Mouse (Mus musculus): Measurements from ENCODE around the gene Myzap.
"Not testable (repeated sequence)": the region's sequence is repeated elsewhere in the genome, so short reads cannot be mapped to it uniquely, and the experiment has no call there.

Gene Myzap

DNA sequence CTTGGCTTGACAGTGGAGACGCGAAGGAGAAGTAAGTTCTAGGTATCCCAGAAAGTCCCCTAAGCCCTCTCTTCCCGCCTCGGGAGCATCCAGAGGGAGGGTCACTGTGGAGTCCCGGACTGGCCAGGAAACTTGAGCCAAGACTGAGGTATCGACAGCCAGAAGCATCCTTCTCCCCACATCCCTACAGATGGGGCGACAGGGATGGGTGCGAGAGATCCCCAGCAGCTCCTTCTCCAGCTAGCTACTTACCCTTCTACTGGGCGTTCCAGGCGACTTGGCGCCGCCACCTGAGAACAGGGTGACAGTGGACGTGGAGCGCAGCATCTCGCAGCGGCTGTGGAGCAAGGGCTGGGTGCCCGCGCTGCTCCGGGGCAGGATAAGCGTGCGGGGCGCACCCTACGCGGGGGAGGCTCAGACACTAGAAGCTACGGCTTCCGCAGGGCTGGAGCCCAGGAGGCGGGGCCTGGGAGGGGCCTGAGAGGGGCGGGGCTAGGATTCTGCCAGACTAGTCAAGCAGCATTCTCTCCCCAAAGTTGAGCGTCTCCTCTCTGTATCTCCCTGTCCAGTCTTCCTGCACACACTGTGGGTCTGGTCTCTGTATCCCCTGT, at the start of gene Myzap:
Gene Myzap (minus strand): TSS at position 423 of the 611 bp plus-strand sequence.
- peak; percentile 73 for DNase-seq (ENCODE audit: low read depth, low spot score)

DNA sequence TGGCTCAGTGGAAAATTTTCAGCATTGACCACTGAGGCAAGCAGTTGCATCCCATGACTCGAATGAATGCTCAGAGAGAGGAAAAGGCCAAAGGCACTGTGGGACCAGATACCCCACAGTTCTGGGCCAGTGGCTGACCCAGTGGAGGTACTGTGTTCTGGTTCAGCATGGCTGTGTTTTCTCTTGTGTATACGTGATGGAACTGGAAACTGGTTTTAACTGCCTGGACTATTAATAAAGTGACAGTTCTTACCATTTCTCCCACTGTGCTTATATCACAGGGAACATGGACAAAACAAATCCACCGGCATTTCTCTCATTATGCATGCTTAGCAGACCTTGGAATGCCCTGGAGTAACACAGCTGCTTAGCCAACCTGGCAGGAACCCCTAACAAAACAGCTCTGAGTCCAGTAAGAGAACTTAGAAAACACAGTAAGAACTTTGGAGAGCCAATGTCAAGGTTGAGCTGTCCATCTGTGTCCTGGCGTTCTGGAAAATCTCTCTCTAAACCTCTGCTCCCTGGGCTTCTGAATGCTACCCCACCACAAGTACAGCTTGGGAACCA, 48.3 kb upstream of the Myzap start:
- no peak for DNase-seq (ENCODE audit: low read depth, low spot score)

DNA sequence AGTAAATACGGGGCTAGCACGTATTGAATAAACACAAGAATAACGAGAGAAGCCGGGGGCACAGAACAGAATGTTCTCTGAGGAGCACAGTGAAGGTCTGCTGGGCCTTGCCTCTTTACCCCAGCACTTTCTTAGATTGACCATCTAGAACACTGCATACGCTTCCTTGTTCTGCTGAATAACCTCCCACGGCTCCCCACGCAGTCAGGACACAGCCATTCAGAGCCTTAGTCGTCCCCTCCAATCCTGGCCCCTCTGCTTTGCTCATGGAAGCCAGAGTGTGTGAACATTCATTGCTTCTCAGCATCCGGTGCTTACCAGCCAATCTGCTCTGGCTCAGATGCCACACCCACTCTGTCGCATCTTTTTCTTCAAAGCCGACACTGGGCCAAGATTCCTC, 46.0 kb upstream of the Myzap start:
- no peak for DNase-seq (ENCODE audit: low read depth, low spot score)

DNA sequence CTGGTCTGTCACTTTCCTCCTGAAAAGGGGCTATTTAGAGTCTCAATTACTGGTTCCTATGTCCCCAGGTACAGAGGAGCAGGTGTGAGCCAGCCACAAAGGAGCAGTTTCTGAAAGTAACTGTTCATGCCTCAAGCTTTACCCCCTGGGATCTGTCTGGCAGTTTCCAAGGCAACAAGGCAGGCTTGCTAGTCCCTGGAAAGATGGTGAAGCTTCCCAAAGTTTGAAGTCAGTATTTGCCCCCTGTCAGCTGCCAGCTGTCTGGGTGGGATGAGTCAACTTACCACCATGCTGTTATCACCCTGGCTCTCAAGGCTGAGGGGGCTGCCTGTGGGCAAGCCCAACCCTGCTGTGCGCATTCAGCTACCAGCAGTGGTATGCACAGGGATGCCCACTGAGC, 44.7 kb upstream of the Myzap start:
- no peak for DNase-seq (ENCODE audit: low read depth, low spot score)

DNA sequence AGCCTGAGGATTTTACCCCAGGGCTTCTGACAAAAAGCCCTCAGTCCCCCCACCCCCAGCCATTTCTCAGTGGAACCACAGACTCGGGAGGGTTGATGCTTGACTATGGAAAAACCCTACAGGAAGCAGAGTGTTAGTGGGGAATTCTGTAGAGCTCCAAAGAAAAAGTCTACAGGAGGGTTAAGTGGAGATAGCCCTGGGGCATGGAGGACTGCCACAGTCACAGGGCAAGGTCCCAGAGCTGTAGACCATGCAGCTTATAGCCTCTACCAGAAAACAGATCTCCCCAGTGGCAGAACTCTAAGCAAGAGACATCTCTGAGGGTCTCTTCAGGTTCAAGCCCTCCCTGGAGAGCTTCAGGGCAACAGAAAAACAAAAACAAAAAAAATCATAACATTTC, 43.5 kb upstream of the Myzap start:
- DNase-seq (ENCODE audit: low read depth, low spot score), result no peak

DNA sequence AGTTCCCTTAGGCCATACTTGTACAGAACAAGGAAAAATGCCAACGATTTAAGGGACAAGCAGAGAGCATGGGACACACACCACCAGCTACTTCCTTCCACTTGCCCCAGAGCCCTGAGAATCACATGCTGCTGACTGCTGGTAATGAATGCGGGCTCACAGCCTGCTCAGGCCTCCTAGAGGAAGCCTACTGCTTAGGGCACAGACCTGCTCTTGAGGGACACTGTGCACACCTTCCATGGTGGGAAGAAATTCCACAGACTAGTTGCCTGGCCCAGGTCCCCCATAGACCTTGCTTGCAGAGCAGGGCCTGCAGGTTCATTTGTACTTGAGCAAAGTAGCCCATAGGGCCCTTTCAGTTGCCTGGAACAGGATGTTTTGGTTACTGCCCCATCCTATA, 42.8 kb upstream of the Myzap start:
- DNase-seq (ENCODE audit: low read depth, low spot score), result no peak

DNA sequence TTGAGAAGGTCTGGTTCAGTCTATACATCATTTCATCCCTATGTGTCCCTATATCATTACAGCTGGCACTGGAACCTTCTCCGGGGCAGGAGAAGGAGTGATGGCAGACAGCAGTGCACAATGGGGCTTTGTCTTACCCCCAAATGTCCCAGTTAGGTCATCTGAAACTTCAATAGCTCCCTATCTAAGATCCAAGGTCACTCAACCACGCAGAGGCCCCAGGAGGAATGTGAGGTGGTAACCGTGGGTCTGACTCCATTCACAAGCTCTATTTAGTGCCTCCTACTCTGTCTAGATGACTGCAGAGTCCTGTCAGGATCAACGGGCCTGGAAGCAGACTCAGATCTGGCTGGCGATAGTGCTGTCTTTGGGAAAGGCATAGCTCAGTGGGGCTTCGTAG, 36.8 kb upstream of the Myzap start:
- DNase-seq (ENCODE audit: low read depth, low spot score), result no peak

DNA sequence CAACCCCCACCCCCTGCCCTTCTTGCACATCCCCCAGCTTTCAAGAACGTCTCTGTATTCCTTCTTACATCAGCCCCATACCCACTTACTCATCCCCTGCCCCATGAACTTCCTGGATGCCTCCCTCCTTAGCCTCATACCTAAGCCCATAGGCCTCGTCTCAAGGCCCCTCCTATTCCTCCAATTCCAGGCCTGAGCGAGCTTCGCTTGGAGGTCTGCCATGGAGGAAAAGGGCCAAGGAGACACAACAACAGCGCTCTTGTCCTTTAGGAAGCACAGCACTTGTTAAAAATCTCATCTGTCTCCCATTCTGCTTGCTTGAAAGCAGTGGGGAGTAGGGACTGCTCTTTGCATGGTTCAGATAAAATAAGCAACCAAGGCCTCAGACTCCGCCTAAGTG, 36.1 kb upstream of the Myzap start:
- no peak for DNase-seq (ENCODE audit: low read depth, low spot score)

DNA sequence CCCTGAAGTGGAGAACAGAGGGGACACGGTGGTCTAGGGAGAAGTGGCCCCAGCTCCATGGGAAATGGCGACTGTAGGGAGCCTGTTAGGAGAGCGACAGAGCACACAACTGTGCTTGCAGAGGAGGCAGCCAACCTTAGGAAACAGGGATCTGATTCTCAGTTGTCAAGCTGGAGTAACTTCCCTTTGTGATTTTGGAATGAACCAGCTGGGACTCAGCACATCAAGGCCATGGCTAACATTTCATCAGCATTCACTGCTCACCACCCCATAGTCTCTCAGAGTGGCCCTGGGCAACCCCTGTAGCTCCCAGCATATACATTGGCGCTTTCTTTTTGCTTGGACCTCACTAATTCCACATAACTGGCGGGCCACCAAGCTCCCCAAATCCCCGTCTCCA, 33.8 kb upstream of the Myzap start:
- DNase-seq (ENCODE audit: low read depth, low spot score), result no peak

DNA sequence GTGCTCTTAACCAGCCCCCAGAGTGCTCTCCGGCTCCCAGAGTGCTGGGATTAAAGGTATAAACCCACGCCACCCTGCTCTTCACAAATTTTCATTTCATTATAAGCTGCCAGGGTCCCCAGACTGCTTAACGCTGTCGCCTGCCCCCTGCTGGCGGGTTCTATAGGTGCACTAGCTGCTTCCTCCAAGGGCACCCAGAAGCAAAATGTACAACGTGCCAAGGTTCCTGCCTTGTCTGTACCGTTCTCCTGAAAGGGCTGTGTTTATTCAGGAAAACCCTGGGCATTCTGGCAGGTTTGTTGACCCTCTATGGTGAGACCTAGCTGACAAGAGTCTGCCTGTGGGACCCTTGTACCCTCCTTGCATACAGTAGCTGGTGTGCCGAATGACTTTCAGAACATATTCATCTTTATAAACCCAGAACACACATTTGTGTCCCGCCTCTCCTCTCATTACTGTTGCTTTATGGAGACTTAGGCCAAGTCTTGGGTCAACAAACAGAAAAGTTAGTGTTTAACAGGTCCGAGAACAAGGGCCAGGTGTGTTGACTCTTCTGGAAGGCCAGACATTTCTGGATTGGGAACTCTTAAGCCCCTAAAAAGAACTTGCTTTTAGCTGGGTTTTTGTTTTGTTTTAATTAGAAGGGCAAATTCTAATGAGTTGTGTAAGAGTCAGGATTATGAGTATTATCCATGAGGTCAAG, 32.8 kb upstream of the Myzap start:
- peak; percentile 70 for DNase-seq (ENCODE audit: low read depth, low spot score)

DNA sequence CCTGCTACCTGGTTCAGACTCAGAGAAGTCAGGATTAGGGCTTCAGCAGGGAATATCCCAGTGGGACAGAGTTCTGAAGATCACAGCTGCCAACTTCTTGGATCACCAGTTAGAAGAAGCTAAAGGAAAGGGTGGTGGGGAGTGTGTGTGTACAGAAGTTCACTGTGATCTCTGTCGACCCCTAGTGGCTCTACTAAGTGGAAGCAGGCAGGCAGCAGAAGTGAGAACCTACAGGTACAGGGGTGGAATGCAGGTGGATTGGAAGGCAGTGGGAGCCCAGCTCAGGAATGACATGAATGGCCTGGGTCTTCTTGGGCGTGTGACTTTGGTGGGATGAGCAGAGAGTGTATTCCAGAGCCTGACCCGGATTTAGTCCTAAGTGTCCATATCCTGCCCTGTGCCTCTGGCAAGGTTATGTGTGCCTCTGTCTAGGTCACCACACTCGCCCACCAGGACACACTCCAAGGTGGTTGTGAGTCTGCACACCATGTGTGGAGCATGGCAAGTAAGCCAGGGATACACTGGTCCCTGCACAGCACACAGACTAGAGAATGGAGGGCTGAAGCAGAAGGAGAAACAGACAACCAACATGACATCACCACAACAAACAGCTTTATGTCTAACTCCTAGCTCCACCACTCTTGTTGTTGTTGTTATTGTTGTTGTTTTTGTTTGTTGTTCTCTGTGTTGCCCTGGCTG, 31.9 kb upstream of the Myzap start:
- DNase-seq (ENCODE audit: low read depth, low spot score), result peak; percentile 69

DNA sequence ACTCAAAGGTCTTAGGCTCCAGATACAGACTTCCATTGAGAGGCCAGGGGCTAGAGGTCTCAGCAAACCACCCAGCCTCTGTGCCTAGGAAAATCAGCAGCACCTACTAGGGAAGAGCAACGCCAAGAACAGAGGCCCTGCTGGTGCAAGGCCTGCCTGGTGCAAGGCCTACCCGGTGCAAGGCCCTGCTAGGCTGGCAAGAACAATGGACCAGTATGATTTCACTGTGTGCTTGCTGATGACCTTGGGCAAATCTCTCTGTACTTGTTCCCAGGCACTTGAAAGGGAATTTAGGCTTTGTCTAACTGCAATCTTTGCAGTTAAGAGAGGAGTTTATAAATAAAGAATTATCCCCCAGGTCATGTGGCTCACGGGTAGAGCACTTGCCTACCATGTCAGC, 30.4 kb upstream of the Myzap start:
- DNase-seq (ENCODE audit: low read depth, low spot score), result no peak

DNA sequence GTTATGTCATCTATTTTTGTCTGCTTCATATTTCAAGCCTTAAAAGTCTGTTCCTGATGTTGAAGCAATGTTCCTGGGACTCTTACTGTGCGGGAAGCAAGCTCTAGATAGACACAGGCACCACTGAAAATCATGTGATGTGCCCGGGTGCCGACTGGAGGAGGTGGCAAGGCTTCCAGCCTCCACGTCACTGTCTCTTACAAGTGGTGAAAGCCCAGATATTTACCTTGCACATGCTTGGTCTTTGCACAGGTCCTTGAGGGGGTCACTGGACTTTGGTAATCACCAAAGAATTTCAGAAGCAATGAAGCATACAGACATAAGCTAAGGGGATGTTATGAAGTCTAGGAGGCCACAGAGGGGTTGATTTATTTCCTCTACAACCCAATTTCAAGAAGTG, 29.8 kb upstream of the Myzap start:
- no peak for DNase-seq (ENCODE audit: low read depth, low spot score)

DNA sequence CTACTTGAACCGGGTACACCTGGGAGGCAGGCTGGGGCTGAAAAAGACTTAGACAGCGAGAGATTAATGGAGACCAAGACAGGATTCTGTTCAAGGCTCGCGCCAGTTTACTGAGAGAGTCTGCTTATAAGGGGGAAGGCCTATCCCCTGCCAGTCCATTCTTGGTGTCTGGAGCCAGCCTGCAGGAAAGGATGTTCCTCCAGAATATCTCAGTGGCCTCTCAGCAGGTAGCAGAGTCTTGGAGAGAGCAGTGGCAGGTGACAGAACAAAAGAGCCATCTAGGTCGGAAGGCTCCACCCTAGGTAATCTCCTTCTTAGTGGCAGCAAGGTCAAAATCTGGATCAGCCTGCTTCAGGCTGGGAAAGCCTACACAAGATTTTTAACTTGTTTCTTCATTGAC, 28.0 kb upstream of the Myzap start:
- DNase-seq (ENCODE audit: low read depth, low spot score), result not testable (repeated sequence)

DNA sequence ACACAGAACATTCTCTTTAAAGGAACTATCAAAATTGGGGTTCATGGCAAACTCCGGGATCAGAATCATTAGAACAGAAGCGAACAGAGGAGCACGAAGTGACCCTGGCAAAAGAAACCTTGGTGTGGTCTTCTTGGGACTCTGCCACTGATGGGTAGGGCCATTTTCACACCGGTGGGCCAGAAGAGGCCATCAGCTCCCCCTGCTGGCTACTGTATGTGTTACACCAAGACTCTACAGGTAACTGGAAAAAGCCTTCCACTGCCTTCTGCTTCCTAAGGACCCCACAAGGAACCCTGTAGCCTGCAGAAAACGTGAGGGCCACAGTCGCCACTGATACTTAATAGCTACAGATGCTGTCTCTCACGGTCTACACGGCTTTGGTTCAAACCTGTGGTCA, 25.2 kb upstream of the Myzap start:
- DNase-seq (ENCODE audit: low read depth, low spot score), result peak; percentile 47

DNA sequence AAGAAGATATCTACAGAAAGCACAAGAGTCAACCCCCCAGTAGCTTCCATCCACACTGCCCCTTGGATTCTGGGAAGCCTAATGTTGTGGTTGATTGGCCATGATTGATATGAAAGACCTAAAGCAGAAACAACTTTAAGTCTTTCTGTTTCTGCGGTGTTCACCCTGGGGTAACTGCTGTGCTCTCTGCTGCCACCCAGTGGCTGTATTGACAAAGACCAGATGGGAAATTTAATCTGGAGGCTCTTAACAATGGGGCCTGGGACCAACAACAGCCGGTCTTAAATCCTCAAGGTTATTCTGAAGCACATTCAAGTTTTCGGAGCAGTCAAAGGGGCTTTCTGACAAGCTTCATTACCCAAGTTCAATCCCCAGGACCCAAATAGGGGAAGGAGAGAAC, 24.0 kb upstream of the Myzap start:
- peak; percentile 90 for DNase-seq (ENCODE audit: low read depth, low spot score)

DNA sequence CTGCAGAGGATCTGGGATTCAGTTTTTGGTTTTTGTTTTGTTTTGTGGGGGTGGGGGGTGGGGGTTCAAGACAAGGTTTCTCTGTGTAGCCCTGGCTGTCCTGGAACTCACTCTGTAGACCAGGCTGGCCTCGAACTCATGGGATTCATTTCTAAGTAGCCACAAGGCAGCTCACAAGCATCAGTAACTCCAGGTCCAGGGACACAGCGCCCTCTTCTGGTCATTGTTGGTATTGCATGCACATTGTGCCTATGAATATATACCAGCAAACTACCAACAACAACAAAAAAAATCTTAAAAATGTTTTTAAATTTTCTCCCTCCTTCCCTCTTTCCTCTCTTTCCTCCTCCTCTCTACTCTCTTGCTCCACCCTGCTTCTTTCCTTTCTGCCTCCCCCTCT, 22.5 kb upstream of the Myzap start:
- peak; percentile 55 for DNase-seq (ENCODE audit: low read depth, low spot score)

DNA sequence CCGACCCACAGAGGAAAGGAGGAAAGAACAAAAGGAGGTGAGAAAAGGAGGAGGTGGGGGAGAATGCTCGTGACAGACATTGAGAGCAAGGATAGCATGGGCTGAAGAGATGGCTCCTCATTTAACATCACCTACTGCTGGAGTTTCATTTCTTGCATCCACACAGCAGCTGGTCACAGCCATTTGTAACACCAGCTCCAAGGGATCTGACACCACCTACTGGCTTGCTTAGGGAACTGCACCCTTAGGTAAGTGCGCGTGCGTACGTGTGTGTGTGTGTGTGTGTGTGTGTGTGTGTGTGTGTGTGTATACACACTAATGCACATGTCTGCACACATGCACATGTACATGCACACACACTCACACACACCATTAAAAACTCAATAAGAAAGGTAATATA, 20.8 kb upstream of the Myzap start:
- no peak for DNase-seq (ENCODE audit: low read depth, low spot score)

DNA sequence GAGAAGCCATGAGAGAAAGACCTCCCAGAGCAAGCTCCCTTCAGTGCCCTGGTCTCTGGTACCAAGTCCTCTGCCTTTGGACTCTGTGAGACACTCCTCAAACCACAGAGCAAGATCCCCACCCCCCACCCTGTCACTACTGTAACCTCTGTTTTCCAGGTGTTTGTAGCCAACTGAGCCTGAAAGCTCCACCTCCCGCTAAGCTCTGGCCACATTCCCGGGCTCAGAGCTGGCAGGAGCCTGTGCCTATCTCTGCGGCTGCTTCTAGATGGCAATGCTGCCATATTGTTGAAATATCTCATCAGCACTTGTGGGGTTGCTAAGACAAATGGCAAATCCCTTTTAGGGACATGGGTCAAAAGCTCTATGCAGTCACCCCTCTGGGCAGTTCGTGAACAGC, 19.7 kb upstream of the Myzap start:
- no peak for DNase-seq (ENCODE audit: low read depth, low spot score)

DNA sequence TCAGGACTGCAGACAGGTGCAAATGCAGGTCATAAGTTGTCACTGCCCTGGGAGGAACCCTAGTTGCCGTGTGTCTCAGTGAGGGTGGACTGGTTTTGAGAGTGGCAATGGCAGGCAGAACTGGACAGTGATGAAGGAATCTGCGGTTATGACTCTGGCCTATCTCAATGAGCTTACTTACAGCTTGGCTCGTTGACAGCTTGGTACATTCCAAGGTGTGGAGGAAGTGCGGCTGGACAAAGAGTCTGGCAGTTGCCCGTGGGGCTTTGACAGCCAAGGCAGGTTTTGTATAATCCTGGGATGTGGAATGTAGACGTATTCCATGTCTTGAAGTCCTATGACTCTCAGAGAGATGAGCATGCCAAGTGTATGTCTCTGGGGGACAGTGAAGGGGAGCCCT, 16.9 kb upstream of the Myzap start:
- no peak for DNase-seq (ENCODE audit: low read depth, low spot score)

DNA sequence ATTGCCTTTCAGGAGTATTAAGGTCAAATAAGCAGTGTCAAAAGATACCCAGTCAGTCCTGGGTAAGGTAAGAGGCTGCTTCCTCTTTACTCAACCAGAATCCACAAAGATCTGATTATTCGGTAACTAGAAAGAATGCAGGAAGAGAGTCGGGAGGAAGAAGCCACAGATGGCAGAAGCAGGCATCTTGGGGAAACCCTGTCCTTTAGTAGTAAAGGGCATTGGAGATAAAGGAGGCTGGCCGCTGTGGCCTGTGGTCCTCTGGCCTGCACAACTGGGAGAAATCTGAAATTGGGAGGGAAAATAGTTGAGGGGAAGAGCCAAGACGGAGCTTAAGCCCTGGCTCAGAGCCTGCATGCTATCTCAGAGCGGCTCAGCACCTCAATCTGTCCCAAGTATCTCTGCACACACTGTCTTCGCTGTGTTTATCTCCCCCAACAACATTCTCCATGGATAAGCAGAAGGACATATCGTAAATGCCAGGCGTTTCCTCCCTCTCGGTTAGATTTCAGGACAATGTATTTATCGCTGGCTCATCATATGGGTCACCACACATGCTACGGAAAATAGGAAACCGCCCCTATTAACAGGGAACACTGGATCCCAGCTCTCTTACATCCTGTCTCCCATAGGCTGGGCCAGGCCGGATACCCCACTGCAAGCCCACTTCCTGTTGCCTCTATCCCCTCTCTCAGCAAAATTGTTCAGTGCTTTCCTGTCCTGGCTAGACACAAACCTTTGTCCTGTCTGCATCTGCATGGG, 14.3 kb upstream of the Myzap start:
- DNase-seq (ENCODE audit: low read depth, low spot score), result no peak
